Mouse (Mus musculus) gastrocnemius, adult 18-20 months (tissue): ENCODE measurements around the gene Dtnbp1. TPM values are rescaled to one million over a fixed set of nuclear protein-coding genes. Genes with fewer than 3 reads are reported as not detected.

Experiments
- DNase-seq: peaks from one replicate; pipeline ENCODE4 v3.0.0; 2021; ENCODE audit warnings: low spot score
- total RNA-seq, 2 experiments: library from RNA; stranded (reverse); gene quantifications; 2 replicates each; pipeline ENCODE4 v1.2.3; 2021

Gene Dtnbp1
- total RNA-seq, 2 experiments from 2014 or later, result 66.3 to 78.4 TPM

GRCm38 (mm10) chr13:44907702-44908101 lies 94.2 kb downstream of the Dtnbp1 start:
- peak; percentile 94 for DNase-seq

DNA sequence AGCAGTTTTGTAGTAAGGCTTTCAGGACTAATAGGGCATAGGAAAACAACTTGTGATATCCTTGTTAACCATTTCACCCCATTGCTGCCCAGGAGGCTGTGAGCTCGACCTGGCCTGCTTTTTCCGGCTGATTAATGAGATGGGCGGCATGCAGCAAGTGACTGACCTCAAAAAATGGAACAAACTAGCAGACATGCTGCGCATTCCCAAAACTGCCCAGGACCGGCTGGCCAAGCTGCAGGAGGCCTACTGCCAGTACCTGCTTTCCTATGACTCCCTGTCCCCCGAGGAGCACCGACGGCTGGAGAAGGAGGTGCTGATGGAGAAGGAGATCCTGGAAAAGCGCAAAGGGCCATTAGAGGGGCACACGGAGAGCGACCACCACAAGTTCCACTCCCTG lies 95.8 kb downstream of the Dtnbp1 start:
- no peak for DNase-seq

DNA sequence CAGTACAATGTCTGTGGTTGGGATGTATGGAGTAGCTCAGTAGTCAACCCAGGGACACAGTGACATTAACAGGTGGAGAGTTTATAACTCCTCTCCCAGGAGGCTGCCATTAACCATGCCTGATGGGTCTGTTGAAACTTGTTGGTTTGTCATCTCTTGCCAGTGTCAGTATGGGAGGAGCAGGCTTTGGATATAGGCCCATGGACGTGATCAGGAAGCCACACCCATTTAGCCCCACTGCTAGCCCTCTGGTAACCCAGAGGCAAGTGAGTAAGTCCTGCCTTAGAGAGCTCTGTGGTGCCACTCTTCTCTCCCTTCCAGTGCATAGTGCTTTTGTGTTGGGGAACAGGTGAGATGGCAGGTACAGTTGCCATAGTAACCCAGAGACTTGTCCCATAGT lies 97.7 kb downstream of the Dtnbp1 start:
- no peak for DNase-seq

- no peak for DNase-seq
Observed at GRCm38 (mm10) chr13:44903416-44903815, 98.5 kb downstream of the Dtnbp1 start.

DNA sequence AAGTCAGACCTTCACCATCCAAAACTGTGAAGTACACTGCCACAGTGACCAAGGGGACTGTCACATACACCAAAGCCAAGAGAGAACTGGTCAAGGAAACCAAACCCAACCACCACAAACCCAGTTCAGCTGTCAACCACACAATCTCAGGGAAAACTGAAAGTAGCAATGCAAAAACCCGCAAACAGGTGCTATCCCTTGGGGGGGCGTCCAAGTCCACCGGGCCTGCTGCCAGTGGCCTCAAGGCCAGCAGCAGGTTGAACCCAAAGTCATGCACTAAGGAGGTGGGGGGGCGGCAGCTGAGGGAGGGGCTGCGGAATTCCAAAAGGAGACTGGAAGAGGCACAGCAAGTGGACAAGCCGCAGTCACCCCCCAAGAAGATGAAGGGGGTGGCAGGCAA lies 99.6 kb downstream of the Dtnbp1 start:
- no peak for DNase-seq

- no peak for DNase-seq
Observed at GRCm38 (mm10) chr13:44896211-44896610, 105.7 kb downstream of the Dtnbp1 start.

DNA sequence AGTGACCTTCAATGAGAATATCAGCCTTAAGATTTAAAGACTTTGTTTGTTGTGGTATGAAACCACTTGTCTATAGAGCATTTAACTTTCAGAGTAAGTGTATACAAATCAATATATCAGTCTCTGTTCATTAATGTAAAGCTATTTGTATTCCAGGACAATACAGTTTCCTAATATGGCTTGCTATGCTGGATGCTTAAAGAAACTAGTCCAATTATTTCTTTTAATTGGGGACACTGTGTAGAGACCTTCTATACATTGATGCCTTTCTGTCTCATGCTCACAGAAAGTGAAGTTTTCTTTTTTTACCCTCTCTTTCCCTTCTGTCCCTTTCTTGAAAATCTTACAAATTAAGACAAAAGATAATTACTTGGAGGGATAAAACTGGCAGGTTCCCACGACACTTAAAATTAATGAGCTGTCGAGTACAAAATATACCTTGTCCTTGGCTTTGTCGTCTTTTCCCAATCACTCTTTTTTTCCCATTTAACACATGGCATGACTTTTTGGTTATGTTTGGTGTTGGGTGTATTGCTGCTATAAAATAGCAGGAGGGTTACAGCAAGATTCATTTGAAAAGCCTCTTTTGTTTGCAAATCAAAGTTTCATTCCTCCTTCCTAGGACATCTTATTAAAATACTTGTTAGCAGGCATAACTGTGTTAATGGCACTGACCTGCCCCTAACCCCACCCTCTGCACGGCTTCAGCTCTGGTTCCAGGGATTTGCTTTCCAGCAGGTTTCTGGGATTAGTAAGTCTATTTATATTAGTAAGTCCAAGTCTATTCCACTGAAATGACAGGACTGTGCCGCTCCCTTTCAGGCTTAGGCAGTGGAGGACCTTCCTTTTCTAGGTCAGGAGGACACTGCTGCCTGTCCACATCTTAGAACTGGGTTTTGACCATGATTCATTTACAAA lies 109.9 kb downstream of the Dtnbp1 start:
- DNase-seq, result no peak

- DNase-seq, result no peak
Observed at GRCm38 (mm10) chr13:44890612-44891011, 111.3 kb downstream of the Dtnbp1 start.

DNA sequence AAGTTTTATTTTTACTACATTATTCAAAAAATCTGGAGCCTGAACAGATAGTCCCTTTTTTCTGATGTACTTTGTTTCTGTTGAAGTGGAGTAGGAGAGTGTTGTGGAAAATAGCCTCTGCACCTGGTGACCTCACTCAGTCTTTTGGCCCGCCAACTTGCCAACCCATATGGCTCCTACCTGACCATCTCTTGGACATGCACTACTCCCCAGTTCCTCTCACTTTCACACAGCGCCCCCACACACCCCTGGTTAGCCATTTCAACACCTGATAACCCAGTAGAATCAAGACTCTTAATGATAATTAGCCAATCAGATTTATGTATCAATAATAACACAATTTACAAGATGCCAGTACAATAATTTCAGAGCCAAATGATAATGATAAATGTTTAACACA lies 115.7 kb downstream of the Dtnbp1 start:
- no peak for DNase-seq

- DNase-seq, result no peak
Observed at GRCm38 (mm10) chr13:44881001-44881400, 120.9 kb downstream of the Dtnbp1 start.

- no peak for DNase-seq
Observed at GRCm38 (mm10) chr13:44876799-44877198, 125.1 kb downstream of the Dtnbp1 start.

Other genes with a start within 250 kb of the Dtnbp1 start
- under 1 TPM in 1 of 2 experiments, not detected in 1; 0.12 TPM for gene Gm9817, start 76.5 kb upstream of the Dtnbp1 start, total RNA-seq